Mouse (Mus musculus): Measurements from ENCODE around the gene Slc35a1. TPM values are rescaled to one million over a fixed set of nuclear protein-coding genes. Genes with fewer than 3 reads are reported as not detected.

Gene Slc35a1
- 24.9 and 26.3 TPM in 2 replicates for polyA plus RNA-seq (2012; rRNA removed)

GRCm38 (mm10) chr4:34686874-34687567, at the start of gene Slc35a1:
TSS of gene Slc35a1 (minus strand) at chr4:34687438.

GRCm38 (mm10) chr4:34729851-34730341, 42.7 kb upstream of the Slc35a1 start, which contains the start of gene Cfap206:
TSS of gene Cfap206 (minus strand) at chr4:34730206.

GRCm38 (mm10) chr4:34614630-34615094, 72.6 kb downstream of the Slc35a1 start, which contains the start of the genes Orc3 and Rars2:
TSS of gene Orc3 (minus strand) at chr4:34614944.
TSS of gene Rars2 (plus strand) at chr4:34614957.

Other genes with a start within 250 kb of the Slc35a1 start
- gene Akirin2, start 136.5 kb downstream of the Slc35a1 start, polyA plus RNA-seq (2012; rRNA removed) = 134 and 150 TPM in 2 replicates
- 62.4 and 68.6 TPM in 2 replicates for gene Orc3, start 72.5 kb downstream of the Slc35a1 start, polyA plus RNA-seq (2012; rRNA removed)
- 41.9 and 46.2 TPM in 2 replicates for gene Rars2, start 72.5 kb downstream of the Slc35a1 start, polyA plus RNA-seq (2012; rRNA removed)
- 2.6 and 2.9 TPM in 2 replicates for gene Cfap206, start 42.8 kb upstream of the Slc35a1 start, polyA plus RNA-seq (2012; rRNA removed)
- 0.05 TPM in 1 of 2 replicates, not detected in the other for gene Gm136, start 68.8 kb upstream of the Slc35a1 start, polyA plus RNA-seq (2012; rRNA removed)
- 23.3 and 24.3 TPM in 2 replicates for gene Smim8, start 91.0 kb upstream of the Slc35a1 start, polyA plus RNA-seq (2012; rRNA removed)
- 18.8 and 21.0 TPM in 2 replicates for gene Zfp292, start 195.5 kb upstream of the Slc35a1 start, polyA plus RNA-seq (2012; rRNA removed)
- gene Cga, start 206.3 kb upstream of the Slc35a1 start, polyA plus RNA-seq (2012; rRNA removed) = 1.1 TPM in 1 of 2 replicates, not detected in the other

Data from central nervous system, embryonic 14 days (tissue).